Mouse (Mus musculus) adrenal gland, postnatal 25 days (tissue): ENCODE data around the gene Igsf21. TPM values are rescaled to one million over a fixed set of nuclear protein-coding genes. Genes with fewer than 3 reads are reported as not detected.

ENCODE experiments used
- DNase-seq: peaks from one replicate; pipeline ENCODE4 v3.0.0; 2021; ENCODE audit warnings: mixed read lengths
- total RNA-seq: library from RNA; stranded (reverse); gene quantifications from 2 replicates; pipeline ENCODE4 v1.2.3, GENCODE M21; 2021

Gene Igsf21
- total RNA-seq, 1 experiment from 2014 or later, result 1.9 TPM

DNA sequence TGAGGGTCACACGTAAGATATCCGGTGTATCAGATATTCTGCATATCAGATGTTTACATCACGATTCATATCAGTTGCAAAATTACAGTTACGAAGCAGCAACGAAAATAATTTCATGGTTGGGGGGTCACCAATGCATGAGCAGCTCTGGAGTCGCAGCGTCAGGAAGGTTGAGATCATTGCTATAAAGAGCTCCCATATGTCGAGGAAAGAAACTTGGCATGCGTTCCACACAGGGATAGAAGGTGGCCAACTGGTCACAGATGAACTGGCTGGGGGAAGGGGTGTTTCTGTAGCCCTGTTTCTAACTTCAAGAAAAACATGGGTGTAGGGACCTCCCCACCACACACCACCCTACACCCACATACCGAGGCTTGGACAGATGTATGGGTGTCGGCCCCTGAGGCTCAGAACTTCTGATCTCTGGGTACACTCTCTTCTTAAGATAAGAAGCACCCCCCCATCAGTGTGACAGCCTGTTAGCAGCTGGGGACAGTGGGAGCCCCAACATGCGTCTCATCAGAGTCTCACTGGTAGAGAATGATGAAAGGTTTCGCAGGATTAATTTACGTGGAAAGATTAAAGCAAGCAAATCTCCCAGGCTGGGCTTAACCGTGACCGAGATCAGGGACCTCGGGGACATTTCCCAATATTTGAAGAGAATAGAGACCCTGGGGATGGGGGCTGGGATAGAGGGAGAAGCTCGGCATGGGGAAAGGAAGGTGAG is 54.1 kb downstream of the Igsf21 start:
- no peak for DNase-seq

DNA sequence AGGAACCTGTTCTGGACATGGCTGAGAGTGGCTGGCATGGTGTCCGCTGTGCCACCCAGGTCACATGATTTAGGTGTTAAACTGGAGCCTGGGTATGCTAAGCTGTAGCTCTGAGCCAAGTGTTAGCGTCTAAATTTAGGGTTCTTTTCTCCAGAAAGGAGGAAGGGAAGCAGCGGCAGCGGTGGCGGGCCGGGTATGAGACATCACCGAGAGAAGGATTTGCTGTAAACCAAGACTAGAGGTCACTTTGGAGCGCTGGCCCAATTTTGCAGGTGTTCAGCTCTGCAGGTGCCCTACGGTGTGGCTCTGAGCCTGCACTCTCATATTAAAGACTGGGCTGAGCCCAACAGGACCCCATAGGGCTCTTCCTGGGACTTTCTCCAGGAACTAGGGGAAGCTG is 57.0 kb downstream of the Igsf21 start:
- DNase-seq, result no peak

DNA sequence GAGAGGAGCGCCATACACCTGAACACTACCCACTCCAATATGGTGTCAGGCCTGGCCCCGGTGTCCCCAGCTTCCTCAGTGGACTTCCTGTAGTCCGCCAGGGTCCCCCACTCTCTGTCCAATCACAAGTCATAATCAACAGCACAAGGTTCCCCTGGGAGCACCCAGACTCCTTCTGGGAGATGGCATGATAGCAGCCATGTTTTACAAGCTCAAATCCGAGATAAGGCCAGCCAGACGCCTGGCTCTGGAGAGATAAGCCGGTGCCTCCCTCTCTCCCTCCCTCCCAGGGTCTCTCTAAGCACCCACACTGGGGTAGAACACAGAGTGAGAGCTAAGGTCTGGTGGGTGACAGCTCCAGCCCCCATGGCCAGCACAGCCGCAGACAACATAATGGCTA is 58.0 kb downstream of the Igsf21 start:
- no peak for DNase-seq

DNA sequence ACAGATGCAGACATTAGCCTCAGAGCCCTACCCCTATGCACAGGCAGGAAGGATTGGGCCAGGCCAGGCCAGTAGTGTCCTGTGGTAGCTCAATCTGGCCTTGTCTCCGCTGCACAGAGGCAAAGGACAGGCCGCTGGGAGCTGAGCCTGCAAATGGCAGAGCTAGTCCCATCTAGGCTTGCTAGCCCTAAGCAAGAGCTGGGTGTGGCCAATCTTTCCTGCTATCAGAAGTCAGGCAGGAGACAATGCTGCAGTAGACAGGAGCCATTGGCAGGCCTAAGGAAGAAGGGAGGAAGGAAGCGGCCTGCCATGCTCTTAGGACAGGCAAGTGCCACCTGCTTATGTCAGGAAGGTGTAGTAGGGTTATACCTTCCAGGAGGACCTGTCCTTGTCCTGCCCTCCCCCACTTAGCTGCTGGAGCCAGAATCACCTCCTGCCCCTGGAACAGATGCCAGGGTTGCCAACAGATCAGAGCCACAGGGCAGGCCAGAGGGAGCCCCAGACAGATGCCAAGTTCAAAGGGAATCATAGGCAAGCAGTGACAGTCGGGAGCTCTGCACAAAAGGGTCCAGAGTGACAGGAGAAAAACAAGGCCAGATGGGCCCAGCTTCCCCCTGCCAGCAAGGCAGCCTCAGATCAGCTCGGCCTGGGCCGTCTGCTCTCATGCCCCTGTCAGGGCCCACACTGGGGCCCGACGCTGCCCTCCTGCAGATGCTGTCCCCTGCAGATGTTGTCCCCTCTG is 59.0 kb downstream of the Igsf21 start:
- no peak for DNase-seq

DNA sequence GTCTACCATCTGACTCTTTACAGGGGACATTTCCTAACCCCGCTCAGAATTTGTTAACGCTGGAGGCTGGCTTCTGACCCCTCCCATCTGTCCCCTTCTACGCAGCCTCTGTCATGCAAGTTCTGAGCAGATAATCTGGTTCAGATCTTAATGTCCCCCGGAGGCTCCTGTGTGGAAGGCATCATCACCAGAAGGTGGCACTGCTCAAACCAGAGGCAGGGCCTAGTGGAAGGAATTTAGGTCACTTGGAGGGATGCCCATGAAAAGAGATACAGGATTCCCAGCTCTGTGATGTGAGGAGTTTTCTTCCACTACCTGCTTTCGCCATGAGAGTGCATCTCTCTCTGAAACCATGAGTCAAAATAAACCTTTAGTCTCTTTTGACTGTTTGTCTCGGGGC is 67.0 kb downstream of the Igsf21 start:
- no peak for DNase-seq

DNA sequence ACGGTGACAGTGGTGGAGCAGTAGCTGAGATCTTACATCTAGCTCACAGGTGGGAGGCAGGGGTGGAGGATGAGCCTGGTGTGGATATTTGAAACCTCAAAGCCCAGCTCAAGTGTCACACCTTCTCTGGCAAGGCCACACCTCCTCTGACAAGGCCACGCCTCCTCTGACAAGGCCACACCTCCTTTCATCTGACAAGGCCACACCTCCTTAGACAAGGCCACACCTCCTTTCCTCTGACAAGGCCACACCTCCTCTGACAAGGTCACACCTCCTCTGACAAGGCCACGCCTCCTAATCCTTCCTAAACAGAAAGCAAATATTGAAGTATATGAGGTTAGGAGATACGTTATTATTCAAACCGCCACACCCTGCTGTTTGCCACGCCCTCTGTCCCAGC is 69.5 kb downstream of the Igsf21 start:
- no peak for DNase-seq

DNA sequence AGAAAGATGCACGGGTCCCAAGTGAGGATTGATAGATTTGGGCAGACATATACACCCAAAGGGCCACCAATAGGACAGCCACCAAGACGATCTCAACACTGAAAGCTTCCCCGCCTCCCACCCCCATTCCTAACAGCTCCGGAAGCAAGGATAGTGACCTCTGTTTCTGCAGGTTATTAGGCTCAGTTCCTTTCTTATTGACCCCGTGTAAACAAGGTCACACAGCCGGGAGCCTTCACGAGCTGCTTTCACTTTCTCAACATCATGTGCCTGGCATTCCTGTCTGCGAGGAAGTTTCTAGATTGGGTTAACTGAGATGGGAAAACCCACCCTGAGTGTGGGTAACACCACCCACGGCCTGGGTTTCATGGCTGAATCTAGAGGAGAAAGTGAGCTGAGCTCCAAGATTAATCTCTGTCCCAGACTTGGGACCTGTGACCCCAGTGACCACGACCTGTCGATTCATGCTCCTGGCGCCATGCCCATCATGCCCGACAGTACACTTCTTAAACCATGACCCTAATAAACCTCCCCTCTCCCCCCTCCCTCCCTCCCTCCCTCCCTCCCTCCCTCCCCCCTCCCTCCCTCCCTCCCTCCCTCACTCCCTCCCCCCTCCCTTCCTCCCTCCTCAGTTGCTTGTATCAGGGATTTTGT is 72.7 kb downstream of the Igsf21 start:
- peak; percentile 20 for DNase-seq

DNA sequence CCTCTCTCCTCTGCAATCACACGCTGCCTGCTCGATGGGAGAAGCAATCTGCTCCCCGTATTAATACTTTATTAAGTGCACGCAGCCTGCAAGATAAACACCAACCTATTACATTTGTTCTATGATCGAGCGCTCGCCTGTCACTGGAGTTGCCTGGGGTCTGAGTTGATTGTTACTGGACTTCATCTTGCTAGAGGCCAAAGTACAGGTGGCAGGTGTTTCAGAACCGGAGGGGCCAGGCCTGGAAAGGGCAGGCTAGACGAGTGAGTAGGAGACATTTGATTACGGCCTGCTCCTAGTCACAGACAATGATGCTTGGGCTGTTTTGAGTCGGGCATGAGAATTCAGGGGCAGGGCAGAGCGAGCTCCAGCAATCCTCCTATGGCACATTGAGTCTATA is 73.5 kb downstream of the Igsf21 start:
- DNase-seq, result no peak

DNA sequence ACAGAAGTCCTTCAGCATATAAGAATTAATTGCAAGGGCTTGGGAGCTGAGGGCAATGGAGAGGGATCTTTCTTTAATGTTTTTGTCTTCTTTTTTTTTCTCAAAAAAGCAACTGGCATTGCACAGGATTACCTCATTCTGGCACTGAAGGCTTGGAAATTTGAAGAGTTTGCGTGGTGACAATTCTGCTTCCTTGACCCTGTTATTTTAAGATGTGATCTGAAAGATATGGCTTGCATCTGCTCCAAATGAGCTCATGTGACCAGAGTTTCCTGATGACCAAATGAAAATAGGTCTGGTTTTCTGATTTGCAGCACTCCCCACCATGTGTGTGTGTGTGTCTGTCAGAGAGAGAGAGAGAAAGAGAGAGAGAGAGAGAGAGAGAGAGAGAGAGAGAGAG is 74.7 kb downstream of the Igsf21 start:
- no peak for DNase-seq

DNA sequence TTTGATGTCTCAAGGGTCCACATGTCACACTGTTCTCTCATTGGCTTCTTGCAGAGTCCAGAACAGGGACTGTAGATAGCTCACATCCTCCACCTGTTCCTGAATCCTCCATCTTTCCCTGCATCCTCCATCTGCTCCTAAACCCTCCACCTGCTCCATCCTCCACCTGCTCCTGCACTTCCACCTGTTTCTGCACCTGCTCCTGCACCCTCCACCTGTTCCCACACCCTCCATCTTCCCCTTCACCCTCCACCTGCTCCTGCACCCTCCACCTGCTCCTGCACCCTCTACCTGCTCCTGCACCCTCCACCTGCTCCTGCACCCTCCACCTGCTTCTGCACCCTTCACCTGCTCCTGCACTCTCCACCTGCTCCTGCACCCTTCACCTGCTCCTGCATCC is 75.4 kb downstream of the Igsf21 start:
- DNase-seq, result no peak

DNA sequence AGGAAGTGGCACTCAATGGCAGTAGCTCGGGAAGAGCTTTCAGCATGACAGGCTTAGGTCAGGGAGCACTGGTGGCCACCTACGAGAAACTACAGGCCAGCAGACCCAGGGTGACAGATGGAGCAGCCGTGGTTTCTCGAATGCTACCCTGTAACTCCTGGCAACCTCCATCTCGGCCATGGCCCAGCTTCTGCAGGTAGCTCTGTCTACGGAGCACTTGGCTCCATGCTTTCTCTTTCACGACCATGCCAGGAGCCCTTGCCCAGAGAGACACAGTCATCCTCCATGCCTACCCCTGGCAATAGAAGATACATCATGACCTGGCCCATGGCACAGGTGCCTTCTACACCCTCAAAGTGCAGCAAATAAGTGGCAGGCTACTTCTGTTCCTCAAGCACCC is 80.7 kb downstream of the Igsf21 start:
- no peak for DNase-seq

DNA sequence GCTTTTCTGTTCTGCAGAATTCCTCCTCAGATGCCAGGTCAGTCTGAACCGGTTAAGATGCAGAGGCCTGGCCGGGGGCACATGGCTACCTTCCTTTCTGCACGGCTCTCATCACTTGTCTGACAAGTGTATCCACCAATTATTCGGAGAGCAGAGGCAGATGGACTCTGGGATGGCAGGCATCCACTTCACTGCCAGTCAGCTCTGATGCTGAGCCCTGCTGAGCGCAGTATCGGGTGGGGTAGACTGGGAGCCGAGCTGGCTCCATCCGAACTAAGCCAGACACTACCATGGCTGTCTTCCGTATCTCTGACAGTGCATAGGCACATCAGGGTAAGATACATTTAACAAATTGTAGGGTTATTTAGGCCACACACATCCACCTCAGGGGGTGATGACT is 81.9 kb downstream of the Igsf21 start:
- no peak for DNase-seq

DNA sequence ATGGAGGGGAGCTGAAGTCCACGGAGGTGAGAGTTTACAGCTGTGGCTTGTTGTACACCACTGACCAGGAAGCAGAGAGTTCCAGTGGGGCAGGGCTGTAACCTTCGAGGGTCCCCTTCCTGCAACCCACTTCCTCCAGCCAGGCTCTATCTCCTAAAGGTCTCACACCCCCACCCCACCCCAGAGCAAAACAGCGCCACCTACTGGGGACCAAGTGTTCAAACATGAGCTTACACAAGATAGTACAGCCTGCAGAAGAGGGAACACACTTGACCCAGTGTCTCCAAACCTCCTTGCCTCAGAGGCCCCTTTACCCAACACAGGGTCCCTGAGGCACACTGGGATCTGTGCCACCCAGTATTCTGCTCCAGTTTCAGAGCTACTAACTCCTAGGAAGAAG is 87.0 kb downstream of the Igsf21 start:
- no peak for DNase-seq

DNA sequence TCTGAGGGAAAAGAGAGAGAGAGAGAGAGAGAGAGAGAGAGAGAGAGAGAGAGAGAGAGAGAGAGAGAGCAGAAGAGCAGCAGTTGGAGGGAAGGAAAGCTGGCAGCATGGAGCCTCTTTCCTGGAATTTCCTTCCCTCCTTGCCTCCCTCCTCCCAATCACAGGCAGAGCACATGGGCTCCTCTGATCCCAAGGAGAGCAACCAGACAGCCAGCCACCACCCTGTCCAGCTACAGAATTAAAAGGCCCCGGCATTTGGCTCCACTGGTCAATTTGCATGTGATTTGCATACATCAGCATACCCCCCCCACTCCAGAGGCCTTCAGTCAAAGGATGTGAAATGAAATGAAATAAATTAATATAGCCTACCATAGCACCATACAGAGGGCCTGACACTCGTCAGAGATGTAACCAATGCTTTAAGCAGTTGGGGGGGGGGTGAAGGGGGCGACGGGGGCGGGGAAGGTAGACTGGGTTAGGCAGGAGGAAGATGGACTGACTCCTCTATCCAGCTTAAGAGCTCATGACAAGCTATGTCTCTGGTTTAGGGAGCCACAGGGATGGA is 91.6 kb downstream of the Igsf21 start:
- no peak for DNase-seq

DNA sequence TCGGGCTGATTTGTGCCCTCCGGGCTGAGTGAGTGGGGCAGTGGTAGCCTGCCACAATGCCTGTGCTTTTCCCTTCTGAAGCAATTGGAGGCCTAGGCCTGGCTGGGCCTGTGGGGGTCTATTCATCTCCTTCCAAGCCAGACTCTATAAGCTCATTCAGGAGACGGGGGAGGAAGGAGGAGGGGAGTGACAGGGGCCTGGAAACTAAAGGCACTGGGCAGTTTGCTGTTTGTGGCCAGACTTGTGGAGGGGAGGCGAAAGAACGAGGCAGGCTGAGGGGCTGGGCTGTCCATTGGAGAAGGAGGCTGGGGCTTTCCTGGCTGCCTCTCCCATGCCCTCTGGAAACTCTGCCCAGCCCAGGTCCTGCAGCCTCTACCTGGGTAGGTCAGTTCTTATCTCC is 92.1 kb downstream of the Igsf21 start:
- DNase-seq, result no peak

DNA sequence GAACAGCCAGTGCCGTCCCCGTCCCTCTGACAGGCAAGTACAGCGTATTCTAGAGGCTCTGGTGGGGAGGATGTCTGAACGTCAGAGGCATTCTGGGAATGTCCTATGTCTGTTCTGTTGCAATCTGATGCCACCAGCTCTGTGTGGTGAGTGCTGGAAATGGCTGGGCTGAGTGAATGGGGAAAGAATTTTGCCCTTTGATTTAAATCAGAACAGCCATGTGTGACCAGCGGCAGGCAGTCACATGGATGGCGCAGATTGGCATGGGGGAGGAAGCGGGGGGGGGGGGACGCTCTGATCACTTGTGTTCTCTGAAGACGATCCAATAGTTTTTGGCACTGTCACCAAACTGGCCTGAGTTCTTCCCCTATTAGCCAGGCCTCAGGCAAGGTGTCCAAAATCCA is 92.9 kb downstream of the Igsf21 start:
- DNase-seq, result no peak

DNA sequence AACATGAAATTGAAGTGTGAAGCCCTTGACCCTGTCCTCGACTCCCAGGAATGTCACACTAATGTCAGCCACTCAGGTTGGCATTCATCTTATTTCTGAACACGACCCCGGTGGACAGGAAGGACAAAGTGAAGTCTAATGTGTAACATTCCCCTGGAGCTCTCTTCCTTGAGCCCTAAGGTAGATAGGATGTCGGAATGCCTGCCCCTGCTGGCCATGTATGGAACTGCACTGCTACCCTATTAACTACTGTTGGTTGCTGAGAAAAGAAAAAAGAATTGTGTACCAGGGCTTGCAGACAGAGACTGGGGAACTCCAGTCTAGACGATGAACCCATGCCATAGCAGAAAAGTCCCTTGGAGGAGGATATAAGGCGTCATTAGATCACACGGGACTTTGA is 93.5 kb downstream of the Igsf21 start:
- peak; percentile 50 for DNase-seq

DNA sequence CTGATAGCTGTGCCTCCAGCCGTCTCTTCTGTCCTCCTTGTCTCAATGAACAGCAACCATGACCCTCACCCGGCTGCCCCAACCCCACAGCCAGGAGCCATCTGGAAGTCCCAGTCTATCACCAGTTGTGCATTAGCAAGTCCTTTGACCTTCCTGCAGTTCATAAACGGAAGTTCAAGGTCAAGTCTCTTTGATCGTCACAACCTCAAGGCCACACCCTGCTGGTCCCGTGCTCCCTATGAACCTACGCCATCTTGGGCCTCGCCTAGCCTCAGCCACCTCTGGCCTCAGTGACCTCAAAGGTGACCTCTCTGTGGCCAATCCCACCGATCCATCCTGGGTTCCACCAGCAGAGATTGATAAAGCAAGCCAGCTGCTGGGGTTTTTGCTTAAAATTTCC is 96.9 kb downstream of the Igsf21 start:
- no peak for DNase-seq

DNA sequence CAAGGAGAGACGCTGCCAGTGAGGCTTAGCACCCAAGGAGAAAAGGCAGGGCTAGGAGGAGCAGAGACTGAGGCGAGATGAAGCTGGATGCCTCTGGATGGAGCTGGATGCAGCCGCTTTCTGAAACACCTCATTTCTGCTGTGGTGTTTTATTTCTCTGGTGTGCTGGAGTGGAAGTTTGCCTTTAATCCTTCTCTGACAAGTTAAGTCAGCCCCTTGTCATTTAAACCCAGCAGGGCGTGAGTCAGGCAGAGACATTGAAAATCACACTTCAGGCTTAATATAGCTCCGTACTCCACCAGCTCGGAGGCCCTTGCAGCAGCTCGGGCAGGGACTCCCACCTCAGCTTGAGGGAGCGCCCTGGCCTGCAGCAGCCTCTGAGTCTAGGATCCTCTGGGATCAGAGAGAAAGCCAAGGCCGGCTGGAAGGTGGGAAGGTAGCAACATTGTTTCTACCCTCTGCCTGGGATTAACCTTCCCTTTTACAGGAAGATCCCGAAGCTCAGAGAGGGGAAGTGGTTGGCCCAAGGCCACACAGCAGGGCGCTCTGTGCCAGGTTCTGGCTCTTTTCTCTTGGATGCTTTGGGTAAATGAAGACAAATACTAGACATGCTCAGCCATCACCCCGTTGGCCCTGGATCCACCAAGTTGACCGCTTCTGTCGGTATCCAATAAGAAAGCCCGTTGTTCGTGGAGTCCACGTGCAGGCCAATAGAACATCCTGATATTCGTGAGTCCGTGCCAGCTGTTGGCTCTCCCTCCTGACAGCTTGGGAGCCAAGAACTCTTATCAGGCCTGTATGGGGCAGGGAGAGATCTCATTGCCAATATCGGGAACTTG is 98.5 kb downstream of the Igsf21 start:
- DNase-seq, result no peak

DNA sequence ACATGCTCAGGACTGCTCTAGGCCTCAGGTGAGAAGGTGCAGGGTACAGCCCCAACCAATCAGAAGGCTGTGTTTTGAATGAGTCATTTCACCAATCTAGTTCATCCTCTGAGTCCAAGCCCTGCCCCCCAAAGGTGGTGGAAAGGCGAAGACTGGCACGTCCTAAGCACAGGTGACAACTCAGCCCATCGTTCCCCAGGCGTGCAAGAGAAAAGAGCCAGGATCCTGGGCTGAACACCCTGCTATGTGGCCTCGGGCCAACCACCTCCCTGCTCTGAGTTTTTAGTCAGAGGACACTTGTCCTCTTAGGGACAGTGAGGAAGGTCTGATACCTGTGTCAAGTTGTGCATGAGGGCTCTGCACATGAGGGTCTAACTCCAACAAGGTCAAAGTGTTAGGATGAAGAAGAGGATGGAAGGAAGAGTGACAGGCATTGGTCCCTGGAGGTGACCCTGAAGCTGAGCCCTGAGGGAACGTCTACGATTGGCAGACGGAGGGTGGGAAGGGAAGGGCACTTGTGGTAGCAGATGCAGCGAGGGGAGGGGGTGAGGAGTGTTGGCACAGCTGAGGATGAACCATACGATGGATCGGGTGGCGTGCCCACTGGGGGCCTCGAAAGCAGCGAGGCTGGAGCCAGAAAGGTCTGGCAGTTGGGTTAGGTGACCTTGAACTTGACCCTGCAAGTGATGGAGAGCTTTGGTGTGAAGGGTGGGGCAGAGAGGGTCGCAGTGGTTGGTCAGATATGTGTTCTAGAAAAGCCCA is 99.3 kb downstream of the Igsf21 start:
- no peak for DNase-seq

DNA sequence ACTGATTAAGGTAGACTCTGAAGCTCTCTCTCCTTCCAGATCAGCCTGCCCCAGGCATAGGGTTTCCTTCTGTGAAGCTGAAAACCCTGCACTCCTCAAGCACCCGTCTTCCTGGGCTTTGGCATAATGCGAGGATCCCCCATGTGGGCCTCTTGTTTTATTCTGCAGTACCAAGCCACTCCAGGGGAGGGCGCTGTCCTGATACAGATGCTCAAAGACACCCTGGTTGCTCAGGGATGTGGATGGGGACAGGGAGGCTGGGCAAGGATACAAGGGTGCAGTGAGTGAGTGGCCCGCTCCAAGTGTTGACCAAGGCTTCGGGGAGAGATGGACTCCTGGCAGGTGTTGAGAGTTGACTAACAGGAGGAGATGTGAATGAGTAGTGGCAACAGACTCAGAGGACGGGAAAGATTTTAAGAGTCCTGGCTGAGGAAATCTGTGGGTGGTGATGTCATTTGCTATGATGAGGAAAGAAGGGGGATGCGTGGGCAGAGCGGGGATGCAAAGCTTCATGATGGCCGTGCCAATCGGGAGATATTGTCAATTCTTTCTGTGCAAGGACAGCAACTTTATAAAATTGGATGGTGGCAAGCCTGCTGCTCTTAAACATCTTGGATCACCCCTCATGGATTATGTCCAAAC is 102.6 kb downstream of the Igsf21 start:
- DNase-seq, result no peak
